10 mouse cellular contexts compared by ENCODE assay signal in the genomic region with DNA sequence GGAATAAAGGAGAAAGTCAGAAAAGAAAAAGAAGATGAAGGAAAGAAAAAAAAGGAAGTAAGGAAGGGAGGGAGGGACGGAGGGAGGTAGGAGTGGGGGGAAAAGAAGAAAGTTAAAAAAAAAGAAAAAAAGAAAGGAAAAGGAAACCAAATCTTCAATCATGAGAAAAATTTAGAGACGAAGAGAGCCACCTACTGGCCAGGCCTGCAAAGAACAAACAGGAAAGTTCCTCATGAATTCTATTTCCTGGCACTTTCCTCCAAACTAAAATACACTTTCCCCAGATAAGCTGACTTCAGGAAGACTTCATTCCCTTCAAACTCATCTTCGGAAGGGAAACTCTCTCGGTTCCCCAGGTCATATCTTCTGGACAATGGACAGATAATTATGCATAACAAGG. TPM values are rescaled to one million over a fixed set of nuclear protein-coding genes. Genes with fewer than 3 reads are reported as not detected.
DNase-seq lines count a peak whose midpoint lies in the region; ATAC-seq and TF ChIP-seq lines count a peak whose summit lies in the region.
"Had no signal": no experiment of that assay in that cellular context is flagged by ENCODE, and none has a peak within 500 bp of the region (broad histone marks: within the 10 kb centered on the region; RNA-seq: fewer than 3 reads in every experiment).

No protein-coding gene starts in this region.

- TF ChIP-seq EP300 in CH12.LX (IDR thresholded peaks at IDR 0.05; ENCODE audit: low read length) = no peak

- H3K9ac ChIP-seq in hindbrain, postnatal 0 days (replicated peaks; ENCODE audit: low read length) = no peak overlapping the region
- H3K9ac ChIP-seq in hindbrain, embryonic 12.5 days = no peak overlapping the region
- no peak overlapping the region for H3K9ac ChIP-seq in CH12.LX (ENCODE audit: insufficient read depth, low read depth)

- no peak overlapping the region for H3K4me3 ChIP-seq in hindbrain, postnatal 0 days (ENCODE audit: low read length)
- H3K4me3 ChIP-seq in hindbrain, embryonic 12.5 days = no peak overlapping the region
- no peak overlapping the region for H3K4me3 ChIP-seq in CH12.LX (replicated peaks in 1 of 3; ENCODE audit: low read depth in 2 of 3, low read length in 2 of 3, poor library complexity in 1 of 3)
- H3K4me3 ChIP-seq in forebrain, embryonic 10.5 days = no peak overlapping the region

- ATAC-seq in hindbrain, postnatal 0 days = no peak
- no peak for ATAC-seq in hindbrain, embryonic 12.5 days (ENCODE audit: low FRiP score)
- ATAC-seq in granulocyte monocyte progenitor cell, adult 5-6 weeks (replicated peaks; ENCODE audit: poor library complexity, severe bottlenecking) = peak; percentile 42; the same call in 1 of the 2 replicates

- H3K4me1 ChIP-seq in hindbrain, postnatal 0 days (ENCODE audit: insufficient read depth, low read length) = no peaks in the 10 kb centered on the region
- H3K4me1 ChIP-seq in hindbrain, embryonic 12.5 days = no peaks in the 10 kb centered on the region
- no peaks in the 10 kb centered on the region; a peak in 1 of 4 replicates for H3K4me1 ChIP-seq in CH12.LX (ENCODE audit: control insufficient read depth in 1 of 2, insufficient read depth in 2 of 2)
- H3K4me1 ChIP-seq in forebrain, embryonic 10.5 days = no peaks in the 10 kb centered on the region

- H3K27ac ChIP-seq in hindbrain, postnatal 0 days = no peak overlapping the region
- H3K27ac ChIP-seq in hindbrain, embryonic 12.5 days = no peak overlapping the region
- no peak overlapping the region for H3K27ac ChIP-seq in CH12.LX (ENCODE audit: insufficient read depth, low read depth)
- H3K27ac ChIP-seq in forebrain, embryonic 10.5 days = no peak overlapping the region

- peak; percentile 36 for TF ChIP-seq RAD21 in CH12.LX (IDR thresholded peaks at IDR 0.05; ENCODE audit: low read depth, low read length)

- H3K79me2 ChIP-seq in CH12.LX (replicated peaks; ENCODE audit: control insufficient read depth, extremely low read depth, insufficient read depth, poor library complexity, severe bottlenecking) = no peaks in the 10 kb centered on the region

- peak; percentile 36 for DNase-seq in hindbrain, postnatal 0 days (ENCODE audit: low spot score)
- DNase-seq in A20 (ENCODE audit: low read depth, low spot score) (peak; percentile 19), CH12.LX (ENCODE audit: extremely low read depth) (peak; percentile 11)
- peak; percentile 63 for DNase-seq in naive thymus-derived CD4-positive, alpha-beta T cell, adult 2 months (ENCODE audit: low read depth)
- DNase-seq in forebrain, embryonic 10.5 days (ENCODE audit: extremely low spot score, low spot score) = no peak

- TF ChIP-seq POLR2A in CH12.LX (IDR thresholded peaks at IDR 0.05; ENCODE audit: low read depth, low read length) = no peak

- in situ Hi-C loops in CH12.LX (cut with MboI; ENCODE audit: low pct_ligation_motif_present, low pct_unique_long_range_greater_than_20kb, low sequenced_read_pairs) = no loop called here

- peak; percentile 62 for TF ChIP-seq CTCF in hindbrain, postnatal 0 days (IDR thresholded peaks at IDR 0.05; ENCODE audit: low read depth)
- TF ChIP-seq CTCF in CH12.LX (conservative IDR thresholded peaks at IDR 0.05 in 1 of 2, IDR thresholded peaks at IDR 0.05 in 1 of 2; ENCODE audit: low read depth in 2 of 2, low read length in 2 of 2) = peak in 1 of 2 experiments; percentile 70; a peak in 3 of 4 replicates

- no peaks in the 10 kb centered on the region for H3K27me3 ChIP-seq in hindbrain, postnatal 0 days (ENCODE audit: insufficient read depth, low read length)
- H3K27me3 ChIP-seq in hindbrain, embryonic 12.5 days = no peaks in the 10 kb centered on the region
- peaks cover 22% of the 10 kb centered on the region for H3K27me3 ChIP-seq in CH12.LX (replicated peaks)
- no peaks in the 10 kb centered on the region for H3K27me3 ChIP-seq in forebrain, embryonic 10.5 days (ENCODE audit: poor library complexity, severe bottlenecking)
- H3K27me3 ChIP-seq: megakaryocyte, embryonic 14.5 days had no signal

- no peaks in the 10 kb centered on the region for H3K9me3 ChIP-seq in hindbrain, postnatal 0 days (ENCODE audit: low read length)
- no peaks in the 10 kb centered on the region for H3K9me3 ChIP-seq in hindbrain, embryonic 12.5 days (replicated peaks)
- H3K9me3 ChIP-seq in CH12.LX (replicated peaks; ENCODE audit: low read length) = peaks cover 9% of the 10 kb centered on the region
- no peaks in the 10 kb centered on the region for H3K9me3 ChIP-seq in forebrain, embryonic 10.5 days
- H3K9me3 ChIP-seq: megakaryocyte, embryonic 14.5 days had no signal

- H3K4me2 ChIP-seq in hindbrain, postnatal 0 days (ENCODE audit: low read depth, low read length) = no peak overlapping the region
- H3K4me2 ChIP-seq in hindbrain, embryonic 12.5 days (replicated peaks) = no peak overlapping the region
- H3K4me2 ChIP-seq in CH12.LX (ENCODE audit: insufficient read depth, low read depth, poor library complexity, severe bottlenecking) = no peak overlapping the region

- 23% methylated on average over 4 of the region's 4 CpGs for WGBS in hindbrain, postnatal 0 days
- 29% methylated on average over 4 of the region's 4 CpGs for WGBS in hindbrain, embryonic 12.5 days
- WGBS in forebrain, embryonic 10.5 days = 30% methylated on average over 4 of the region's 4 CpGs

- no peaks in the 10 kb centered on the region for H3K36me3 ChIP-seq in hindbrain, postnatal 0 days (ENCODE audit: insufficient read depth, low read length)
- H3K36me3 ChIP-seq in hindbrain, embryonic 12.5 days = no peaks in the 10 kb centered on the region
- no peaks in the 10 kb centered on the region for H3K36me3 ChIP-seq in CH12.LX (replicated peaks in 1 of 2; ENCODE audit: control insufficient read depth in 1 of 2, insufficient read depth in 1 of 2, low read length in 1 of 2)
- H3K36me3 ChIP-seq in forebrain, embryonic 10.5 days (replicated peaks) = no peaks in the 10 kb centered on the region

- dilution Hi-C loops in CH12.LX (cut with MboI; ENCODE audit: extremely low pct_ligation_motif_present, extremely low pct_unique_long_range_greater_than_20kb, low sequenced_read_pairs) = no loop called here

RNA-seq across cellular contexts. Expression of a gene that starts 3.3 kb away (rescaled TPM):
- total RNA-seq in hindbrain, postnatal 0 days (2014; rRNA removed) = not detected in 2 replicates
- not detected in 2 replicates for polyA plus RNA-seq in hindbrain, postnatal 0 days (2015; fragmentation: Nextera tagmentation; extraction: Ambion mirVana)
- polyA plus RNA-seq in hindbrain, embryonic 12.5 days (2016; fragmentation: Nextera tagmentation; extraction: Ambion mirVana) = not detected in 2 replicates
- total RNA-seq in CH12.LX (2012; rRNA removed) = not detected in 2 replicates
- not detected in 2 replicates for total RNA-seq in CH12.LX (2014; rRNA removed)
- polyA plus RNA-seq in CH12.LX (2012; ENCODE audit: insufficient read length, low read depth) = not detected in 2 replicates
- not detected in 2 replicates for total RNA-seq in granulocyte monocyte progenitor cell, adult 5-6 weeks (2014; fragmentation: Nextera tagmentation)
- not detected in 2 replicates for total RNA-seq in granulocyte monocyte progenitor cell, adult 5-6 weeks (2017)
- polyA plus RNA-seq in forebrain, embryonic 10.5 days (2016; fragmentation: Nextera tagmentation; extraction: Ambion mirVana) = not detected in 2 replicates
- polyA plus RNA-seq: heart, embryonic 16.5 days; stomach, embryonic 16.5 days had no signal

RNA-seq across cellular contexts. Expression of a gene that starts 4.8 kb away (rescaled TPM):
- total RNA-seq in hindbrain, postnatal 0 days (2014; rRNA removed) = not detected in 2 replicates
- not detected in 2 replicates for polyA plus RNA-seq in hindbrain, postnatal 0 days (2015; fragmentation: Nextera tagmentation; extraction: Ambion mirVana)
- not detected in 2 replicates for polyA plus RNA-seq in hindbrain, embryonic 12.5 days (2016; fragmentation: Nextera tagmentation; extraction: Ambion mirVana)
- total RNA-seq in CH12.LX (2012; rRNA removed) = not detected in 2 replicates
- total RNA-seq in CH12.LX (2014; rRNA removed) = not detected in 2 replicates
- polyA plus RNA-seq in CH12.LX (2012; ENCODE audit: insufficient read length, low read depth) = not detected in 2 replicates
- not detected in 2 replicates for total RNA-seq in granulocyte monocyte progenitor cell, adult 5-6 weeks (2014; fragmentation: Nextera tagmentation)
- not detected in 2 replicates for total RNA-seq in granulocyte monocyte progenitor cell, adult 5-6 weeks (2017)
- polyA plus RNA-seq in forebrain, embryonic 10.5 days (2016; fragmentation: Nextera tagmentation; extraction: Ambion mirVana) = not detected in 2 replicates
- polyA plus RNA-seq: heart, embryonic 16.5 days; stomach, embryonic 16.5 days had no signal

RNA-seq across cellular contexts. Expression of a gene that starts 10.8 kb away (rescaled TPM):
- not detected in 2 replicates for total RNA-seq in hindbrain, postnatal 0 days (2014; rRNA removed)
- not detected in 2 replicates for polyA plus RNA-seq in hindbrain, postnatal 0 days (2015; fragmentation: Nextera tagmentation; extraction: Ambion mirVana)
- polyA plus RNA-seq in hindbrain, embryonic 12.5 days (2016; fragmentation: Nextera tagmentation; extraction: Ambion mirVana) = not detected in 2 replicates
- total RNA-seq in CH12.LX (2012; rRNA removed) (not detected in 2 replicates), CH12.LX (2014; rRNA removed) (not detected in 2 replicates)
- not detected in 2 replicates for polyA plus RNA-seq in CH12.LX (2012; ENCODE audit: insufficient read length, low read depth)
- not detected in 2 replicates for total RNA-seq in granulocyte monocyte progenitor cell, adult 5-6 weeks (2014; fragmentation: Nextera tagmentation)
- total RNA-seq in granulocyte monocyte progenitor cell, adult 5-6 weeks (2017) = not detected in 2 replicates
- polyA plus RNA-seq in forebrain, embryonic 10.5 days (2016; fragmentation: Nextera tagmentation; extraction: Ambion mirVana) = not detected in 2 replicates
- polyA plus RNA-seq: heart, embryonic 16.5 days; stomach, embryonic 16.5 days had no signal

RNA-seq across cellular contexts. Expression of a gene that starts 11.1 kb away (rescaled TPM):
- total RNA-seq in hindbrain, postnatal 0 days (2014; rRNA removed) = not detected in 2 replicates
- not detected in 2 replicates for polyA plus RNA-seq in hindbrain, postnatal 0 days (2015; fragmentation: Nextera tagmentation; extraction: Ambion mirVana)
- not detected in 2 replicates for polyA plus RNA-seq in hindbrain, embryonic 12.5 days (2016; fragmentation: Nextera tagmentation; extraction: Ambion mirVana)
- total RNA-seq in CH12.LX (2012; rRNA removed) (not detected in 2 replicates), CH12.LX (2014; rRNA removed) (not detected in 2 replicates)
- polyA plus RNA-seq in CH12.LX (2012; ENCODE audit: insufficient read length, low read depth) = not detected in 2 replicates
- total RNA-seq in granulocyte monocyte progenitor cell, adult 5-6 weeks (2014; fragmentation: Nextera tagmentation) = not detected in 2 replicates
- total RNA-seq in granulocyte monocyte progenitor cell, adult 5-6 weeks (2017) = not detected in 2 replicates
- not detected in 2 replicates for polyA plus RNA-seq in forebrain, embryonic 10.5 days (2016; fragmentation: Nextera tagmentation; extraction: Ambion mirVana)
- polyA plus RNA-seq: heart, embryonic 16.5 days; stomach, embryonic 16.5 days had no signal

RNA-seq across cellular contexts. Expression of a gene that starts 14.5 kb away (rescaled TPM):
- total RNA-seq in hindbrain, postnatal 0 days (2014; rRNA removed) = not detected in 2 replicates
- not detected in 2 replicates for polyA plus RNA-seq in hindbrain, postnatal 0 days (2015; fragmentation: Nextera tagmentation; extraction: Ambion mirVana)
- not detected in 2 replicates for polyA plus RNA-seq in hindbrain, embryonic 12.5 days (2016; fragmentation: Nextera tagmentation; extraction: Ambion mirVana)
- total RNA-seq in CH12.LX (2012; rRNA removed) = not detected in 2 replicates
- not detected in 2 replicates for total RNA-seq in CH12.LX (2014; rRNA removed)
- not detected in 2 replicates for polyA plus RNA-seq in CH12.LX (2012; ENCODE audit: insufficient read length, low read depth)
- total RNA-seq in granulocyte monocyte progenitor cell, adult 5-6 weeks (2014; fragmentation: Nextera tagmentation) = not detected in 2 replicates
- not detected in 2 replicates for total RNA-seq in granulocyte monocyte progenitor cell, adult 5-6 weeks (2017)
- not detected in 2 replicates for polyA plus RNA-seq in forebrain, embryonic 10.5 days (2016; fragmentation: Nextera tagmentation; extraction: Ambion mirVana)
- polyA plus RNA-seq: heart, embryonic 16.5 days; stomach, embryonic 16.5 days had no signal
